Mouse (Mus musculus) heart, postnatal 0 days (tissue): ENCODE data around the gene Pde7b. TPM values are rescaled to one million over a fixed set of nuclear protein-coding genes. Genes with fewer than 3 reads are reported as not detected.

Experiments used
- ATAC-seq: fragments of 200-750 bp; cut with Nextera tagmentation; 2 replicates; pipeline ENCODE4 v1.8.0; 2017; ENCODE audit warnings: low read depth, moderate number of reproducible peaks, moderate library complexity; ENCODE audit not compliant: insufficient read depth
- DNase-seq: peaks from one replicate; pipeline ENCODE4 v3.0.0-alpha.2; 2016; ENCODE audit warnings: low spot score
- H3K27ac ChIP-seq: fragments of 300-500 bp; sonication (generic); 2 replicates; pipeline ENCODE4 v1.5.1; 2014; ENCODE audit warnings: low read depth, mild to moderate bottlenecking
- H3K27me3 ChIP-seq: fragments of 300-500 bp; sonication (generic); 2 replicates; pipeline ENCODE4 v1.6.1; 2014; ENCODE audit warnings: low read length, mixed read lengths; ENCODE audit not compliant: control insufficient read depth, insufficient read depth
- H3K36me3 ChIP-seq: fragments of 300-500 bp; sonication (generic); replicated peaks from 2 replicates; pipeline ENCODE4 v1.6.1; 2014; ENCODE audit warnings: low read length, mixed read lengths; ENCODE audit not compliant: control insufficient read depth, insufficient read depth
- H3K4me1 ChIP-seq: fragments of 300-500 bp; sonication (generic); 2 replicates; pipeline ENCODE4 v1.6.1; 2014; ENCODE audit warnings: antibody characterized with exemption; ENCODE audit not compliant: control insufficient read depth, insufficient read depth
- H3K4me2 ChIP-seq: fragments of 300-500 bp; sonication (generic); 2 replicates; pipeline ENCODE4 v1.6.1; 2014; ENCODE audit warnings: low read depth, mild to moderate bottlenecking, low read length, moderate library complexity
- H3K4me3 ChIP-seq: fragments of 300-500 bp; sonication (generic); 2 replicates; pipeline ENCODE4 v1.5.1; 2014; ENCODE audit warnings: low read depth, low read length
- H3K9ac ChIP-seq: fragments of 300-500 bp; sonication (generic); replicated peaks from 2 replicates; pipeline ENCODE4 v1.6.1; 2014; ENCODE audit warnings: low read depth, low read length, mixed read lengths
- H3K9me3 ChIP-seq: fragments of 300-500 bp; sonication (generic); replicated peaks from 2 replicates; pipeline ENCODE4 v1.6.1; 2016; ENCODE audit warnings: low read length; ENCODE audit not compliant: control insufficient read depth
- CTCF ChIP-seq: IDR thresholded peaks from 2 replicates; pipeline ENCODE4 v1.5.1; 2016; ENCODE audit warnings: antibody characterized with exemption, control low read depth, low read depth
- EP300 ChIP-seq: IDR thresholded peaks from 2 replicates; pipeline ENCODE4 v1.6.1; 2016; ENCODE audit warnings: antibody characterized with exemption, low read depth
- WGBS: fragments of 180-500 bp; shearing (Covaris S2); extraction: QIAGEN DNeasy Blood & Tissue Kit; methylation state at CpG from one replicate; pipeline ENCODE4 v1.1.7; 2014; 5-methylcytosine and 5-hydroxymethylcytosine counted together
- polyA plus RNA-seq: library from polyadenylated mRNA; unstranded; fragments of >200 nt; fragmentation: Nextera tagmentation; extraction: Ambion mirVana; gene quantifications from 2 replicates; pipeline ENCODE4 v1.2.1, GENCODE M21; 2015
- total RNA-seq: library from RNA; depleted of rRNA; stranded (reverse); fragments of >200 nt; gene quantifications from 2 replicates; pipeline ENCODE4 v1.2.3, GENCODE M21; 2014; ENCODE audit warnings: low replicate concordance

The Pde7b gene
- total and polyA plus RNA-seq, 2 experiments from 2014 or later = 5.0 to 11.8 TPM

DNA sequence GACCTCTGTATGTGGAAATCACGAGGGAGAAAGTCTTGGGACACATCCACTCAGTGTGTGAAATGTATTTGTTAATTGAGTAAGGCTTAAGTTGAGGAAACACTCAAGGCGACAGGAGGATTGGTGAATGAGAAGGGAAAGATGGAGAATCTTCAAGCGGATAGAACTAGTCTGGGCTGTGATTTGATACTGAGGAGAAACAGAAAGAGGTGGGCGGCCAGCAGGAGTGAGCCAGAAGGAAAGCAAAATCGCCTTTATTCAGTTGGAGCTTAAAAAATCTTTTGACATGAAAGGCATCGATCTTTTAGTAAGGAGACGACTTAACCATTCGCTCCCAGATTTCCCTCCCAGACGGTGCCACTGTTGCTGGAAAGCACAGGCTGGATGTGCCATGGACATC, 34.9 kb downstream of the Pde7b start:
- Histone ChIP-seq H3K4me3 (no peak overlapping the region), H3K27ac (no peak overlapping the region), H3K9me3 (no peaks in the 10 kb centered on the region), H3K9ac (no peak overlapping the region), H3K4me2 (no peak overlapping the region), H3K4me1 (no peaks in the 10 kb centered on the region), H3K36me3 (no peaks in the 10 kb centered on the region), H3K27me3 (no peaks in the 10 kb centered on the region)
- no peak for TF ChIP-seq EP300
- no peak for TF ChIP-seq CTCF
- DNase-seq (no peak), ATAC-seq (no peak)
- 79% methylated on average over 9 of the region's 9 CpGs for WGBS

DNA sequence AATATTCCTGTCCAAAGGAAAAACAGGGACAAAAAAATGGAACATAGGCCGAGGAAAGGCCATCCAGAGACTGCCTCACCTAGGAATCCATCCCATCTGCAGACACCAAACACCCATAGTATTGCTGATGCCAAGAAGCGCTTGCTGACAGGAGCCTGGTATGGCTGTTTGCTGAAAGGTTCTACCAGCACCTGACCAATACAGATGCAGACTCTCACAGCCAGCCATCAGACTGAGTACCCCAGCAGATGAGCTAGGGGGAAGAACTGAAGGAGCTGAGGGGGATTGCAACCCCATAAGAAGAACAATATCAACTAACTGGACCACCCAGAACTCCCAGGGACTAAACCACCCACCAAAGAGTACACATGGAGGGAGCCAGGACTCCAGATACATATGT, 40.7 kb downstream of the Pde7b start:
- no peaks in the 10 kb centered on the region for H3K4me1 ChIP-seq
- H3K4me3 ChIP-seq = no peak overlapping the region
- no peak for DNase-seq
- no peak overlapping the region for H3K4me2 ChIP-seq
- 0 out of 2 replicates have a peak, but pooled peaks cover 8% of the 10 kb centered on the region for H3K9me3 ChIP-seq
- TF ChIP-seq EP300 = no peak
- no peak for TF ChIP-seq CTCF
- no peak overlapping the region for H3K27ac ChIP-seq
- H3K27me3 ChIP-seq = no peaks in the 10 kb centered on the region
- no peaks in the 10 kb centered on the region for H3K36me3 ChIP-seq
- ATAC-seq = no peak
- no peak overlapping the region for H3K9ac ChIP-seq
- 94% methylated on average over 2 of the region's 2 CpGs for WGBS

DNA sequence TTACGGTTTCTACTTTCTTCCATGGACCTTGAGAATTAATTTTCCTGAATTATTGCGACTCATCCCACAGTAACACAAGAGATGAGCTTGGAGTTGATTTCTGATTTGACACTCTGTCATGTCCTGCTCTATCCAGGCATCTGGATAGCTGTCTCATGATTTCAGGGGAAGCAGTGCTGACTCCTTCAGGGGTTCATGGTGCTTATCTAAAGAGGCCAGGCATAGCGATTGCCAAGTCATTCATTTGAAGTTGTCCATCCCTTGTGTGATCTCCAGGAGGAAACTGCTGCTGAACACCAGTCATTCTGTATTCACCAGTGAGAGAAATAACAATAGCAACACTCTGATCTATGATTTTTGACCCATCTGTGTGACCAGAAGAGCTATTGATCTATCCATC, 43.9 kb downstream of the Pde7b start:
- H3K9ac ChIP-seq = no peak overlapping the region
- H3K27me3 ChIP-seq = no peaks in the 10 kb centered on the region
- H3K4me1 ChIP-seq = no peaks in the 10 kb centered on the region
- H3K27ac ChIP-seq = no peak overlapping the region
- H3K4me3 ChIP-seq = no peak overlapping the region
- TF ChIP-seq CTCF (no peak), EP300 (no peak)
- 72% methylated on average over 3 of the region's 3 CpGs for WGBS
- 0 out of 2 replicates have a peak, but pooled peaks cover 8% of the 10 kb centered on the region for H3K9me3 ChIP-seq
- no peaks in the 10 kb centered on the region for H3K36me3 ChIP-seq
- DNase-seq (no peak), ATAC-seq (no peak)
- H3K4me2 ChIP-seq = no peak overlapping the region

DNA sequence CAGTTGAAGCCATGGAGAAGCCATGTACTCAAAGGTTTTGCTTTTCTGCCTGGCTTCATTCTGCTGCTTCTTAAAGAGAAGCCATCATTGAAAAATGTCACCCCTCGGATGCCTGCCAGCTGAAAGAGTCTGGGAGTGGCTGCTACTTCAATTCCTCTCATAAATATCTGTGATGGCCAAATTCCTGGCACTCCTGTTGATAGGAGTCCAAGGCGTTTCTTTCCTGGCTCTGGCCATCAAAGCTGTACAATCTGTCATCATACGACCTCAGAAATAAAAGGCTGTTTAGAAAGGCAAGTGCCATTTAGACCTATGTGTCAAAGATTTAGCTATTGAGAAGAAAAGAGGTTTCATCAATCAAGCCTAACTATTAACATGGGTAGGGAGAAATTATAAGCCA, 49.6 kb downstream of the Pde7b start:
- no peak for TF ChIP-seq CTCF
- no peak for TF ChIP-seq EP300
- Histone ChIP-seq H3K9ac (no peak overlapping the region), H3K36me3 (no peaks in the 10 kb centered on the region), H3K9me3 (no peaks in the 10 kb centered on the region), H3K27ac (peak overlapping the region; percentile 34), H3K4me2 (no peak overlapping the region), H3K4me3 (no peak overlapping the region), H3K27me3 (no peaks in the 10 kb centered on the region), H3K4me1 (peaks cover 33% of the 10 kb centered on the region)
- DNase-seq = peak; percentile 60
- WGBS = 15% methylated on average over 3 of the region's 3 CpGs
- peak; percentile 71 for ATAC-seq

DNA sequence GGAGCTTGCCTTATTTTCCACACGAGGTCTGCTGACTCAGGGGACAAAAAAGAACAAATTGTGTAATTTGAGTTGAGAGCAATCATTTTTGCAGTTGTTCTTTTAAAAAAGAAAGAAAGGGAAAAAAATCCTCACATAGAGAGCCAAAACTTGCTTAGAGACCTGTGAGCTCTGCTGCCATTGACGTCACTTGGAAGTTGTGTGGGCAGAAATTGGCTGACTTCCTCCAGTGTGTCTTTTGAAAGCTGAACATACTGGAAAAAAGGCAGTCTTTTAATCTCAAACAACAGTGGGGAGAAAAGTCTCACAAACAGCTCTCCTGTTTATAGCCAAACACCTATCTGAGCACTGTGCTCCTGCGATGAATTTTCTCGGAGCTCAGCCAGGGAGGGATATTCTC, 51.1 kb downstream of the Pde7b start:
- WGBS = 72% methylated on average over 4 of the region's 4 CpGs
- H3K27ac ChIP-seq = 0 out of 2 replicates have a peak overlapping the region, but pooled peaks have one; percentile 9

DNA sequence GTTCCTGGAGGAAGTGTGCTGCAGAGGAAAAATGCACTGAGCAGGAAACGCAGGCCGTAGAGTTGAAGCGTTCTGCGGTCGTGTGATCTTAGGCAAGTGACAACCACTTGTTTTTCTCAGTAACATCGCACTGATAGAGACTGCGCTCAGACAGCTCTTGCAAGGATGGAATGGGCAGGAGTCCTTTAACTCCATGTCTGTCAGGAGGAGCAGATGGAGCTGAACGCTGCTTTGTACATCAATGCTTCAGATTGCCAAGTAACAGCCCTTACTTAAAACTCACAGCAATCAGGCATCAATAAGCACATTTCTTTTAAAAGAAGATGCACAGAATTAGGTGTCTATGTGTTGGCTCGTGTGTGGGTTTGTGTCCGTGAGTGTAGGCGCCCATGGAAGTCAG, 52.3 kb downstream of the Pde7b start:
- H3K9ac ChIP-seq = no peak overlapping the region
- no peaks in the 10 kb centered on the region for H3K36me3 ChIP-seq
- no peaks in the 10 kb centered on the region for H3K9me3 ChIP-seq
- ATAC-seq = no peak
- peak overlapping the region; percentile 4; the same call in 1 of the 2 replicates for H3K27ac ChIP-seq
- no peaks in the 10 kb centered on the region for H3K27me3 ChIP-seq
- no peak overlapping the region for H3K4me3 ChIP-seq
- WGBS = 46% methylated on average over 11 of the region's 11 CpGs
- TF ChIP-seq CTCF = no peak
- no peak for TF ChIP-seq EP300
- peaks cover 33% of the 10 kb centered on the region for H3K4me1 ChIP-seq
- no peak for DNase-seq
- no peak overlapping the region for H3K4me2 ChIP-seq

More for the DNA sequence above, 51.1 kb downstream of the Pde7b start:
- TF ChIP-seq EP300 (no peak), CTCF (no peak)
- Histone ChIP-seq H3K4me3 (no peak overlapping the region), H3K4me1 (peaks cover 33% of the 10 kb centered on the region), H3K9ac (no peak overlapping the region), H3K4me2 (no peak overlapping the region), H3K9me3 (no peaks in the 10 kb centered on the region), H3K36me3 (no peaks in the 10 kb centered on the region), H3K27me3 (no peaks in the 10 kb centered on the region)
- ATAC-seq (no peak), DNase-seq (peak; percentile 44)
